Mouse (Mus musculus) CH12.LX (cell line): ENCODE results near the gene Gm9817. TPM values are rescaled to one million over a fixed set of nuclear protein-coding genes. Genes with fewer than 3 reads are reported as not detected.

ENCODE experiments used
- DNase-seq: peaks from one replicate; pipeline ENCODE4 v3.0.0-alpha.2; 2013; ENCODE audit errors: extremely low read depth
- H3K27ac ChIP-seq: 2 replicates; pipeline ENCODE4 v1.5.1; 2012; ENCODE audit warnings: low read depth, mild to moderate bottlenecking, control low read depth, moderate library complexity; ENCODE audit not compliant: insufficient read depth
- H3K27me3 ChIP-seq: replicated peaks from 2 replicates; pipeline ENCODE3; 2012; ENCODE audit warnings: inconsistent platforms
- H3K36me3 ChIP-seq, 2 experiments: replicated peaks in 1 of 2; 2 replicates each; pipeline versions ENCODE3 to v1.6.1; 2012; ENCODE audit warnings: inconsistent platforms in 1 of 2, low read length in 1 of 2, mild to moderate bottlenecking in 1 of 2, mixed read lengths in 1 of 2, moderate library complexity in 1 of 2; ENCODE audit not compliant: control insufficient read depth in 1 of 2, insufficient read depth in 1 of 2
- H3K4me1 ChIP-seq, 2 experiments: 2 replicates each; pipeline ENCODE4 v1.6.1; 2012; ENCODE audit warnings: inconsistent platforms in 1 of 2, moderate library complexity in 1 of 2; ENCODE audit not compliant: insufficient read depth in 2 of 2, control insufficient read depth in 1 of 2
- H3K4me2 ChIP-seq: 2 replicates; pipeline ENCODE4 v1.6.1; 2012; ENCODE audit warnings: low read depth, mild to moderate bottlenecking, control low read depth; ENCODE audit not compliant: poor library complexity, insufficient read depth, severe bottlenecking
- H3K4me3 ChIP-seq, 3 experiments: fragments of 150-350 bp in 1 of 3; sonication (generic) in 1 of 3; replicated peaks in 1 of 3; 2 replicates each; pipeline versions ENCODE3 to v1.5.1; 2011 to 2012; ENCODE audit warnings: low read depth in 2 of 3, low read length in 2 of 3, mild to moderate bottlenecking in 2 of 3, moderate library complexity in 2 of 3, control low read depth in 1 of 3, improper control_type of control experiment in 1 of 3, inconsistent platforms in 1 of 3, mixed read lengths in 1 of 3; ENCODE audit not compliant: poor library complexity in 1 of 3
- H3K79me2 ChIP-seq: replicated peaks from 2 replicates; pipeline ENCODE4 v1.6.1; 2012; ENCODE audit warnings: mild to moderate bottlenecking, moderate library complexity; ENCODE audit not compliant: control insufficient read depth, poor library complexity, insufficient read depth, severe bottlenecking; ENCODE audit errors: extremely low read depth
- H3K9ac ChIP-seq: 2 replicates; pipeline ENCODE4 v1.6.1; 2012; ENCODE audit warnings: low read depth, mild to moderate bottlenecking, control low read depth, moderate library complexity; ENCODE audit not compliant: insufficient read depth
- H3K9me3 ChIP-seq: replicated peaks from 2 replicates; pipeline ENCODE3; 2012; ENCODE audit warnings: low read length, inconsistent platforms, mixed read lengths
- BHLHE40 ChIP-seq: IDR thresholded peaks from 2 replicates; pipeline ENCODE4 v1.6.1; 2011; ENCODE audit warnings: mild to moderate bottlenecking, low read depth, low read length, improper control_type of control experiment
- CHD1 ChIP-seq: IDR thresholded peaks from 2 replicates; pipeline ENCODE4 v1.6.1; 2012; ENCODE audit warnings: low read depth, low read length, improper control_type of control experiment, inconsistent platforms
- CTCF ChIP-seq, 2 experiments: IDR thresholded peaks in 1 of 2; conservative IDR thresholded peaks in 1 of 2; 2 replicates each; pipeline ENCODE4 v1.5.1; 2011 to 2012; ENCODE audit warnings: low read depth in 2 of 2, low read length in 2 of 2, improper control_type of control experiment in 1 of 2, inconsistent platforms in 1 of 2, mild to moderate bottlenecking in 1 of 2, moderate library complexity in 1 of 2
- E2F4 ChIP-seq: IDR thresholded peaks from 2 replicates; pipeline ENCODE4 v1.6.1; 2011; ENCODE audit warnings: low read depth, low read length, improper control_type of control experiment; ENCODE audit not compliant: insufficient replicate concordance
- ELF1 ChIP-seq: IDR thresholded peaks from 2 replicates; pipeline ENCODE4 v1.6.1; 2014; ENCODE audit warnings: low read depth, mild to moderate bottlenecking, inconsistent platforms, low read length, improper control_type of control experiment
- HCFC1 ChIP-seq: IDR thresholded peaks from 2 replicates; pipeline ENCODE4 v1.6.1; 2012; ENCODE audit warnings: low read depth, mild to moderate bottlenecking, inconsistent platforms, low read length, improper control_type of control experiment
- JUN ChIP-seq: IDR thresholded peaks from 2 replicates; pipeline ENCODE4 v1.6.1; 2011; ENCODE audit warnings: low read depth, mild to moderate bottlenecking, low read length, improper control_type of control experiment, moderate library complexity; ENCODE audit not compliant: insufficient read depth
- JUND ChIP-seq: conservative IDR thresholded peaks from 2 replicates; pipeline ENCODE4 v1.6.1; 2011; ENCODE audit warnings: low read depth, low read length, improper control_type of control experiment
- KAT2A ChIP-seq: IDR thresholded peaks from 2 replicates; pipeline ENCODE4 v1.6.1; 2012; ENCODE audit warnings: low read length, improper control_type of control experiment, inconsistent platforms; ENCODE audit not compliant: insufficient replicate concordance
- MAZ ChIP-seq: IDR thresholded peaks from 2 replicates; pipeline ENCODE4 v1.6.1; 2012; ENCODE audit warnings: low read depth, mild to moderate bottlenecking, inconsistent platforms, low read length, improper control_type of control experiment, moderate library complexity
- MEF2A ChIP-seq: IDR thresholded peaks from 2 replicates; pipeline ENCODE4 v1.6.1; 2014; ENCODE audit warnings: low read depth, mild to moderate bottlenecking, inconsistent platforms, low read length, improper control_type of control experiment, borderline replicate concordance
- MYC ChIP-seq: IDR thresholded peaks from 2 replicates; pipeline ENCODE4 v1.6.1; 2011; ENCODE audit warnings: low read depth, mild to moderate bottlenecking, improper control_type of control experiment, low read length
- NELFE ChIP-seq: IDR thresholded peaks from 2 replicates; pipeline ENCODE4 v1.6.1; 2011; ENCODE audit warnings: low read depth, low read length, improper control_type of control experiment
- NRF1 ChIP-seq: IDR thresholded peaks from 2 replicates; pipeline ENCODE4 v1.6.1; 2014; ENCODE audit warnings: low read depth, mild to moderate bottlenecking, inconsistent platforms, low read length, improper control_type of control experiment, moderate library complexity
- RAD21 ChIP-seq: IDR thresholded peaks from 2 replicates; pipeline ENCODE4 v1.6.1; 2011; ENCODE audit warnings: low read depth, mild to moderate bottlenecking, low read length, improper control_type of control experiment, moderate library complexity
- SIN3A ChIP-seq: IDR thresholded peaks from 2 replicates; pipeline ENCODE4 v1.6.1; 2012; ENCODE audit warnings: low read length, improper control_type of control experiment, inconsistent platforms
- ZC3H11A ChIP-seq: IDR thresholded peaks from 2 replicates; pipeline ENCODE4 v1.6.1; 2012; ENCODE audit warnings: low read depth, mild to moderate bottlenecking, inconsistent platforms, low read length, improper control_type of control experiment
- ZKSCAN1 ChIP-seq: IDR thresholded peaks from 2 replicates; pipeline ENCODE4 v1.6.1; 2012; ENCODE audit warnings: low read depth, inconsistent platforms, low read length, improper control_type of control experiment, borderline replicate concordance
- ZMIZ1 ChIP-seq: IDR thresholded peaks from 2 replicates; pipeline ENCODE4 v1.6.1; 2012; ENCODE audit warnings: low read depth, mild to moderate bottlenecking, inconsistent platforms, low read length, improper control_type of control experiment
- ZNF384 ChIP-seq: IDR thresholded peaks from 2 replicates; pipeline ENCODE4 v1.6.1; 2012; ENCODE audit warnings: low read depth, low read length, improper control_type of control experiment, inconsistent platforms
- dilution Hi-C: fragments of 300-500 bp; cut with MboI; formaldehyde crosslinking; loops from 2 replicates; pipeline ENCODE4 v1.14.3; 2020; ENCODE audit warnings: low sequenced_read_pairs; ENCODE audit not compliant: extremely low pct_unique_long_range_greater_than_20kb, extremely low pct_ligation_motif_present
- in situ Hi-C: fragments of 300-500 bp; cut with MboI; formaldehyde crosslinking; loops from 3 replicates; pipeline ENCODE4 v1.14.3; 2019; ENCODE audit warnings: low sequenced_read_pairs, low pct_ligation_motif_present, low pct_unique_long_range_greater_than_20kb, mixed read lengths
- polyA plus RNA-seq: library from polyadenylated mRNA; unstranded; fragments of >175 nt; gene quantifications from 2 replicates; pipeline ENCODE4 v1.2.1, GENCODE M21; 2012; ENCODE audit warnings: low read depth; ENCODE audit not compliant: insufficient read length
- total RNA-seq, 2 experiments: library from RNA; depleted of rRNA; stranded (reverse); fragments of 300-350 nt in 1 of 2; fragments of >200 nt in 1 of 2; gene quantifications; 2 replicates each; pipeline ENCODE4 v1.2.3; 2012 to 2014

Gene Gm9817
- total and polyA plus RNA-seq, 3 experiments, result not detected

DNA sequence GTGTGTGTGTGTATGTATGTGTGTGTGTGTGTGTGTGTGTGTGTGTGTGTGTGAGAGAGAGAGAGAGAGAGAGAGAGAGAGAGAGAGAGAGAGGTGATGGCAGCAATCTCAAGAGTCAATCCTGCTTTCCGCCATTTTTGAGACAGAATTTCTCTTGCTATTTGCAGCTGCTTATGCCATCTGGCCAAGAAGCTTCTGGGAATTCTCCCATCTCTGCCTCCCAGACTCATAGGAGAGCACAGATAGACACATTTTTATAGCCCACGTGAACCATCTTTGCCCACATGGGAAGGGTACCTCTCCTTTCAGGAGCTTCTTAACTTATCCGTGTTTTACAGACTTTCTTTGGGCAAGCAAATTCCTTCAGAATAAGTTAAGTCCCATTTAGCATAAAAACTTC lies 24.6 kb upstream of the Gm9817 start:
- H3K36me3 ChIP-seq, result no peaks in the 10 kb centered on the region
- no peaks in the 10 kb centered on the region for H3K4me1 ChIP-seq
- no peak overlapping the region for H3K4me2 ChIP-seq
- no peak for TF ChIP-seq HCFC1
- no peak for TF ChIP-seq ZMIZ1
- TF ChIP-seq JUND, result no peak
- no peak for TF ChIP-seq KAT2A
- TF ChIP-seq ELF1, result no peak
- TF ChIP-seq BHLHE40, result no peak
- TF ChIP-seq NELFE, result no peak
- no peak for TF ChIP-seq SIN3A
- TF ChIP-seq, all 38 proteins: peak for 0
- Histone ChIP-seq H3K27ac (no peak overlapping the region), H3K27me3 (no peaks in the 10 kb centered on the region), H3K9ac (no peak overlapping the region), H3K9me3 (no peaks in the 10 kb centered on the region), H3K4me3 (no peak overlapping the region), H3K79me2 (no peaks in the 10 kb centered on the region)
- dilution Hi-C loops (no loop called here), in situ Hi-C loops (no loop called here)
- DNase-seq, result no peak

DNA sequence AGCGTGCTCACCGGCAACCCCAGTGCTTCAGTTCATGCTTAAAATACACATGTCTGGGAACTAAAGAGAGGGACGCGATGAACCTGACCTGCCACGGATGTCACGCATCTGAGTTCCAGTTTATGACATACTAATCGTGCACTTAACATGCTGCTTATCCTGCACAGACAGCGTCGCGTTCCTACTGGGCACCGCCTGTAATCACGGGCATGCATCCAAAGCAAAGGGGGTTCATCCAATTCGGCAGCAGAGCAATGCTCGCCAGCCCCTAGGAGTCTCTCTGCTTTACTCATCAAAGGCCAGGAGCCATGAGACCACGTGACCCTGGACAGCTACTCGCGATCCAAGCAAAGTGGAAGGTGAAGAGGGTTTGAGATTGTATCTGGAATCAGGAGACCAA lies 19.3 kb upstream of the Gm9817 start:
- H3K79me2 ChIP-seq, result no peaks in the 10 kb centered on the region
- H3K4me1 ChIP-seq, result no peaks in the 10 kb centered on the region
- in situ Hi-C loops (no loop called here), dilution Hi-C loops (no loop called here)
- no peak overlapping the region for H3K9ac ChIP-seq
- H3K4me2 ChIP-seq, result no peak overlapping the region
- no peaks in the 10 kb centered on the region for H3K27me3 ChIP-seq
- H3K4me3 ChIP-seq, result no peak overlapping the region
- no peak for TF ChIP-seq MEF2A
- no peak for TF ChIP-seq ZC3H11A
- TF ChIP-seq E2F4, result no peak
- TF ChIP-seq MYC, result no peak
- TF ChIP-seq RAD21, result no peak
- no peak for TF ChIP-seq ZNF384
- TF ChIP-seq BHLHE40, result no peak
- TF ChIP-seq ZKSCAN1, result no peak
- no peak overlapping the region for H3K27ac ChIP-seq
- DNase-seq, result no peak
- H3K9me3 ChIP-seq, result no peaks in the 10 kb centered on the region
- no peaks in the 10 kb centered on the region for H3K36me3 ChIP-seq

DNA sequence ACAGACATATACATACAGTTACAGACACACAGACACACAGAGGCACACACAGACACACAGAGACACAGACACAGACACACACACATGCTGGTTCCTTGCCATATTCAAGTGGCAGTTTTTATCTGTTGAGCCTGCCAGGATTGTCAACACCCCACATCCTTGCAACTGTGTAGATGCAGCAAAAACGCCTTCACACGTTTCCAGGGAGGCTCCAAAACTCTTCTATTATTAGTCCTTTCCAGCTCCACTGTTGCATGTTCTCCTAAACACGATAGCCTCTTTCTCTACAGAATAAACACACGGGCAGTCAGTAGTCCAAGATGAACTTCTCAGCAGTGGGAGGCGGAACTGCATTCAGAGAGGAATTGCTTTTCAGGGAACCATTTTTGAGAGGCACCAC lies 15.3 kb upstream of the Gm9817 start:
- Histone ChIP-seq H3K4me2 (no peak overlapping the region), H3K36me3 (no peaks in the 10 kb centered on the region), H3K27ac (no peak overlapping the region), H3K9ac (no peak overlapping the region), H3K4me3 (no peak overlapping the region), H3K4me1 (no peaks in the 10 kb centered on the region), H3K9me3 (no peaks in the 10 kb centered on the region), H3K79me2 (no peaks in the 10 kb centered on the region), H3K27me3 (no peaks in the 10 kb centered on the region)
- no peak for DNase-seq
- no peak for TF ChIP-seq CTCF (conservative IDR thresholded peaks at IDR 0.05 in 1 of 2, IDR thresholded peaks at IDR 0.05 in 1 of 2; ENCODE audit: low read depth in 2 of 2, low read length in 2 of 2)
- no peak for TF ChIP-seq E2F4
- no peak for TF ChIP-seq JUN
- no peak for TF ChIP-seq HCFC1
- no peak for TF ChIP-seq CHD1
- no peak for TF ChIP-seq MAZ
- TF ChIP-seq NRF1, result no peak
- dilution Hi-C loops, result no loop called here
- in situ Hi-C loops, result no loop called here
